Mouse (Mus musculus): Measurements from ENCODE around the gene Inf2. TPM values are rescaled to one million over a fixed set of nuclear protein-coding genes. Genes with fewer than 3 reads are reported as not detected.

Gene Inf2
- total and polyA plus RNA-seq, 3 experiments: 13.9 to 131 (median 36.6) TPM

- no peak overlapping the region for H3K4me2 ChIP-seq (ENCODE audit: insufficient read depth, low read depth, poor library complexity, severe bottlenecking)
- H3K9ac ChIP-seq (ENCODE audit: insufficient read depth, low read depth): no peak overlapping the region
- dilution Hi-C loops (cut with MboI; ENCODE audit: extremely low pct_ligation_motif_present, extremely low pct_unique_long_range_greater_than_20kb, low sequenced_read_pairs) (no loop called here), in situ Hi-C loops (cut with MboI; ENCODE audit: low pct_ligation_motif_present, low pct_unique_long_range_greater_than_20kb, low sequenced_read_pairs) (no loop called here)
- H3K4me3 ChIP-seq (replicated peaks in 1 of 3; ENCODE audit: low read depth in 2 of 3, low read length in 2 of 3, poor library complexity in 1 of 3): no peak overlapping the region
- DNase-seq (ENCODE audit: extremely low read depth): peak; percentile 69
- H3K4me1 ChIP-seq (ENCODE audit: control insufficient read depth in 1 of 2, insufficient read depth in 2 of 2): peaks cover 27 to 74% of the 10 kb centered on the region in 2 experiments
- no peaks in the 10 kb centered on the region for H3K79me2 ChIP-seq (replicated peaks; ENCODE audit: control insufficient read depth, extremely low read depth, insufficient read depth, poor library complexity, severe bottlenecking)
- no peaks in the 10 kb centered on the region for H3K9me3 ChIP-seq (replicated peaks; ENCODE audit: low read length)
- peaks cover 92 to 95% of the 10 kb centered on the region in 2 experiments for H3K36me3 ChIP-seq (replicated peaks in 1 of 2; ENCODE audit: control insufficient read depth in 1 of 2, insufficient read depth in 1 of 2, low read length in 1 of 2)
- 0 out of 2 replicates have a peak overlapping the region, but pooled peaks have one; percentile 27 for H3K27ac ChIP-seq (ENCODE audit: insufficient read depth, low read depth)
- H3K27me3 ChIP-seq (replicated peaks): no peaks in the 10 kb centered on the region
- peak in 1 of 2 experiments; percentile 72; a peak in 2 of 4 replicates for TF ChIP-seq CTCF (conservative IDR thresholded peaks at IDR 0.05 in 1 of 2, IDR thresholded peaks at IDR 0.05 in 1 of 2; ENCODE audit: low read depth in 2 of 2, low read length in 2 of 2)
- TF ChIP-seq MAZ (IDR thresholded peaks at IDR 0.05; ENCODE audit: low read depth, low read length): no peak
- peak; percentile 77 for TF ChIP-seq NRF1 (IDR thresholded peaks at IDR 0.05; ENCODE audit: low read depth, low read length)
- peak; percentile 52 for TF ChIP-seq RAD21 (IDR thresholded peaks at IDR 0.05; ENCODE audit: low read depth, low read length)
- no peak for TF ChIP-seq E2F4 (IDR thresholded peaks at IDR 0.05; ENCODE audit: insufficient replicate concordance, low read depth, low read length)
- no peak for TF ChIP-seq NELFE (IDR thresholded peaks at IDR 0.05; ENCODE audit: low read depth, low read length)
- TF ChIP-seq SMC3 (IDR thresholded peaks at IDR 0.05; ENCODE audit: low read depth, low read length): peak; percentile 65
- no peak for TF ChIP-seq MXI1 (IDR thresholded peaks at IDR 0.05; ENCODE audit: low read depth, low read length)
- no peak for TF ChIP-seq CHD2 (IDR thresholded peaks at IDR 0.05; ENCODE audit: low read length)
- TF ChIP-seq HCFC1 (IDR thresholded peaks at IDR 0.05; ENCODE audit: low read depth, low read length): no peak
- TF ChIP-seq KAT2A (IDR thresholded peaks at IDR 0.05; ENCODE audit: insufficient replicate concordance, low read length): no peak
- 0 out of 2 replicates have a peak, but pooled peaks have one; percentile 14 for TF ChIP-seq ETS1 (conservative IDR thresholded peaks at IDR 0.05; ENCODE audit: low read depth, low read length)
Observed at GRCm38 (mm10) chr12:112604709-112605649, 16.4 kb downstream of the Inf2 start.

GRCm38 (mm10) chr12:112605766-112606165, 17.2 kb downstream of the Inf2 start:
- dilution Hi-C loops (cut with MboI; ENCODE audit: extremely low pct_ligation_motif_present, extremely low pct_unique_long_range_greater_than_20kb, low sequenced_read_pairs): no loop called here
- Histone ChIP-seq H3K27ac (ENCODE audit: insufficient read depth, low read depth) (no peak overlapping the region), H3K9me3 (replicated peaks; ENCODE audit: low read length) (no peaks in the 10 kb centered on the region), H3K79me2 (replicated peaks; ENCODE audit: control insufficient read depth, extremely low read depth, insufficient read depth, poor library complexity, severe bottlenecking) (no peaks in the 10 kb centered on the region), H3K9ac (ENCODE audit: insufficient read depth, low read depth) (no peak overlapping the region), H3K36me3 (replicated peaks in 1 of 2; ENCODE audit: control insufficient read depth in 1 of 2, insufficient read depth in 1 of 2, low read length in 1 of 2) (peaks cover 92 to 95% of the 10 kb centered on the region in 2 experiments), H3K4me1 (ENCODE audit: control insufficient read depth in 1 of 2, insufficient read depth in 2 of 2) (peaks cover 27 to 66% of the 10 kb centered on the region in 2 experiments), H3K27me3 (replicated peaks) (no peaks in the 10 kb centered on the region), H3K4me3 (replicated peaks in 1 of 3; ENCODE audit: low read depth in 2 of 3, low read length in 2 of 3, poor library complexity in 1 of 3) (no peak overlapping the region), H3K4me2 (ENCODE audit: insufficient read depth, low read depth, poor library complexity, severe bottlenecking) (no peak overlapping the region)
- in situ Hi-C loops (cut with MboI; ENCODE audit: low pct_ligation_motif_present, low pct_unique_long_range_greater_than_20kb, low sequenced_read_pairs): no loop called here
- DNase-seq (ENCODE audit: extremely low read depth): peak; percentile 58
- TF ChIP-seq BHLHE40 (IDR thresholded peaks at IDR 0.05; ENCODE audit: low read depth, low read length): no peak
- TF ChIP-seq RCOR1 (conservative IDR thresholded peaks at IDR 0.05; ENCODE audit: low read depth, low read length): no peak
- TF ChIP-seq GABPA (IDR thresholded peaks at IDR 0.05; ENCODE audit: insufficient replicate concordance, low read depth, low read length): no peak
- no peak for TF ChIP-seq POLR2AphosphoS2 (IDR thresholded peaks at IDR 0.05; ENCODE audit: low read depth, low read length)
- no peak for TF ChIP-seq KAT2A (IDR thresholded peaks at IDR 0.05; ENCODE audit: insufficient replicate concordance, low read length)
- TF ChIP-seq USF2 (conservative IDR thresholded peaks at IDR 0.05; ENCODE audit: low read depth, low read length): no peak
- no peak for TF ChIP-seq MXI1 (IDR thresholded peaks at IDR 0.05; ENCODE audit: low read depth, low read length)
- TF ChIP-seq EP300 (IDR thresholded peaks at IDR 0.05; ENCODE audit: low read length): no peak
- TF ChIP-seq TCF12 (IDR thresholded peaks at IDR 0.05; ENCODE audit: low read depth, low read length): peak; percentile 35; the same call in 1 of the 2 replicates
- peak; percentile 91 for TF ChIP-seq SMC3 (IDR thresholded peaks at IDR 0.05; ENCODE audit: low read depth, low read length)
- TF ChIP-seq ELF1 (IDR thresholded peaks at IDR 0.05; ENCODE audit: low read depth, low read length): no peak
- TF ChIP-seq POLR2A (IDR thresholded peaks at IDR 0.05; ENCODE audit: low read depth, low read length): 0 out of 2 replicates have a peak, but pooled peaks have one; percentile 0
- TF ChIP-seq MYC (IDR thresholded peaks at IDR 0.05; ENCODE audit: low read depth, low read length): no peak
- peak; percentile 26 for TF ChIP-seq ZC3H11A (IDR thresholded peaks at IDR 0.05; ENCODE audit: low read depth, low read length)
- TF ChIP-seq JUND (conservative IDR thresholded peaks at IDR 0.05; ENCODE audit: low read depth, low read length): no peak
- no peak for TF ChIP-seq USF1 (IDR thresholded peaks at IDR 0.05; ENCODE audit: low read depth, low read length)
- TF ChIP-seq ETS1 (conservative IDR thresholded peaks at IDR 0.05; ENCODE audit: low read depth, low read length): no peak
- peak; percentile 52; the same call in 1 of the 2 replicates for TF ChIP-seq NELFE (IDR thresholded peaks at IDR 0.05; ENCODE audit: low read depth, low read length)
- TF ChIP-seq ZMIZ1 (IDR thresholded peaks at IDR 0.05; ENCODE audit: low read depth, low read length): no peak
- no peak for TF ChIP-seq TBP (conservative IDR thresholded peaks at IDR 0.05; ENCODE audit: low read depth, low read length)
- peak; percentile 61 to 96 for TF ChIP-seq CTCF (conservative IDR thresholded peaks at IDR 0.05 in 1 of 2, IDR thresholded peaks at IDR 0.05 in 1 of 2; ENCODE audit: low read depth in 2 of 2, low read length in 2 of 2)
- no peak for TF ChIP-seq NRF1 (IDR thresholded peaks at IDR 0.05; ENCODE audit: low read depth, low read length)
- TF ChIP-seq MAX (IDR thresholded peaks at IDR 0.05; ENCODE audit: low read length): no peak
- no peak for TF ChIP-seq UBTF (IDR thresholded peaks at IDR 0.05; ENCODE audit: low read depth, low read length)
- peak; percentile 86 for TF ChIP-seq RAD21 (IDR thresholded peaks at IDR 0.05; ENCODE audit: low read depth, low read length)

Data from CH12.LX (cell line).